Mouse (Mus musculus): ENCODE data around the gene Dnm1.

- TF ChIP-seq CTCF (conservative IDR thresholded peaks at IDR 0.05; ENCODE audit: low read length), result no peak
- TF ChIP-seq POU5F1 (IDR thresholded peaks at IDR 0.05; ENCODE audit: borderline replicate concordance, low read length), result no peak
Observed at GRCm38 (mm10) chr2:32318709-32319585, 34.2 kb downstream of the Dnm1 start.
